Mouse (Mus musculus) hindbrain, postnatal 0 days (tissue): Measurements from ENCODE around the gene Unk. TPM values are rescaled to one million over a fixed set of nuclear protein-coding genes. Genes with fewer than 3 reads are reported as not detected.
A peak's percentile ranks its signal among the peaks of the same experiment; 100 is the strongest.

ENCODE experiments used
- ATAC-seq: fragments of 200-750 bp; cut with Nextera tagmentation; 2 replicates; pipeline ENCODE4 v1.8.0; 2017; ENCODE audit warnings: mild to moderate bottlenecking, moderate TSS enrichment, moderate library complexity
- DNase-seq: peaks from one replicate; pipeline ENCODE4 v3.0.0-alpha.2; 2015; ENCODE audit warnings: low spot score
- H3K27ac ChIP-seq: fragments of 300-500 bp; sonication (generic); 2 replicates; pipeline ENCODE4 v1.5.1; 2014; ENCODE audit warnings: mild to moderate bottlenecking
- H3K27me3 ChIP-seq: fragments of 300-500 bp; sonication (generic); 2 replicates; pipeline ENCODE4 v1.6.1; 2014; ENCODE audit warnings: low read length, mixed read lengths; ENCODE audit not compliant: insufficient read depth
- H3K36me3 ChIP-seq: fragments of 300-500 bp; sonication (generic); 2 replicates; pipeline ENCODE4 v1.6.1; 2014; ENCODE audit warnings: low read length, mixed read lengths; ENCODE audit not compliant: insufficient read depth
- H3K4me1 ChIP-seq: fragments of 300-500 bp; sonication (generic); 2 replicates; pipeline ENCODE4 v1.6.1; 2014; ENCODE audit warnings: antibody characterized with exemption, low read length, mixed read lengths; ENCODE audit not compliant: insufficient read depth
- H3K4me2 ChIP-seq: fragments of 300-500 bp; sonication (generic); 2 replicates; pipeline ENCODE4 v1.6.1; 2014; ENCODE audit warnings: low read depth, mild to moderate bottlenecking, low read length, moderate library complexity, mixed read lengths
- H3K4me3 ChIP-seq: fragments of 300-500 bp; sonication (generic); 2 replicates; pipeline ENCODE4 v1.5.1; 2014; ENCODE audit warnings: low read length
- H3K9ac ChIP-seq: fragments of 300-500 bp; sonication (generic); replicated peaks from 2 replicates; pipeline ENCODE4 v1.6.1; 2014; ENCODE audit warnings: mild to moderate bottlenecking, low read length, moderate library complexity, mixed read lengths
- H3K9me3 ChIP-seq: fragments of 300-500 bp; sonication (generic); 2 replicates; pipeline ENCODE4 v1.6.1; 2016; ENCODE audit warnings: low read length, mixed read lengths
- CTCF ChIP-seq: IDR thresholded peaks from 2 replicates; pipeline ENCODE4 v1.5.1; 2016; ENCODE audit warnings: antibody characterized with exemption, control low read depth, low read depth
- WGBS: fragments of 180-500 bp; shearing (Covaris S2); extraction: QIAGEN DNeasy Blood & Tissue Kit; methylation state at CpG from one replicate; pipeline ENCODE4 v1.1.7; 2014; 5-methylcytosine and 5-hydroxymethylcytosine counted together
- polyA plus RNA-seq: library from polyadenylated mRNA; unstranded; fragments of >200 nt; fragmentation: Nextera tagmentation; extraction: Ambion mirVana; gene quantifications from 2 replicates; pipeline ENCODE4 v1.2.1, GENCODE M21; 2015
- total RNA-seq: library from RNA; depleted of rRNA; stranded (reverse); fragments of >200 nt; gene quantifications from 2 replicates; pipeline ENCODE4 v1.2.3, GENCODE M21; 2014

The Unk gene
- total and polyA plus RNA-seq, 2 experiments from 2014 or later, result 24.5 to 47.1 TPM

GRCm38 (mm10) chr11:115997662-115998061 lies 32.5 kb upstream of the Unk start:
- H3K4me2 ChIP-seq, result no peak overlapping the region
- no peak overlapping the region for H3K9ac ChIP-seq
- WGBS, result 68% methylated on average over 5 of the region's 5 CpGs
- ATAC-seq (no peak), DNase-seq (no peak)
- no peaks in the 10 kb centered on the region for H3K27me3 ChIP-seq
- no peaks in the 10 kb centered on the region for H3K36me3 ChIP-seq
- no peak overlapping the region for H3K4me3 ChIP-seq
- no peak overlapping the region for H3K27ac ChIP-seq
- H3K4me1 ChIP-seq, result no peaks in the 10 kb centered on the region
- no peak for TF ChIP-seq CTCF
- no peaks in the 10 kb centered on the region for H3K9me3 ChIP-seq

GRCm38 (mm10) chr11:115999027-115999426 lies 31.1 kb upstream of the Unk start:
- no peak overlapping the region for H3K27ac ChIP-seq
- ATAC-seq (no peak), DNase-seq (no peak)
- TF ChIP-seq CTCF, result no peak
- no peak overlapping the region for H3K4me3 ChIP-seq
- no peaks in the 10 kb centered on the region for H3K4me1 ChIP-seq
- H3K4me2 ChIP-seq, result no peak overlapping the region
- H3K9me3 ChIP-seq, result no peaks in the 10 kb centered on the region
- 78% methylated on average over 7 of the region's 7 CpGs for WGBS
- H3K9ac ChIP-seq, result no peak overlapping the region
- no peaks in the 10 kb centered on the region for H3K36me3 ChIP-seq
- no peaks in the 10 kb centered on the region for H3K27me3 ChIP-seq

- Histone ChIP-seq H3K27ac (no peak overlapping the region), H3K9me3 (no peaks in the 10 kb centered on the region), H3K36me3 (no peaks in the 10 kb centered on the region), H3K9ac (no peak overlapping the region), H3K27me3 (no peaks in the 10 kb centered on the region), H3K4me2 (0 out of 2 replicates have a peak overlapping the region, but pooled peaks have one; percentile 25), H3K4me3 (no peak overlapping the region), H3K4me1 (0 out of 2 replicates have a peak, but pooled peaks cover under 1% of the 10 kb centered on the region)
- ATAC-seq (peak; percentile 52; the same call in 1 of the 2 replicates), DNase-seq (peak; percentile 90)
- whole genome bisulfite sequencing, result 14% methylated on average over 14 of the region's 14 CpGs
- peak; percentile 80 for TF ChIP-seq CTCF
Measured at GRCm38 (mm10) chr11:115999538-116000143, 30.5 kb upstream of the Unk start.

- no peaks in the 10 kb centered on the region for H3K27me3 ChIP-seq
- no peak for DNase-seq
- H3K4me3 ChIP-seq, result no peak overlapping the region
- H3K9me3 ChIP-seq, result no peaks in the 10 kb centered on the region
- H3K4me2 ChIP-seq, result no peak overlapping the region
- H3K4me1 ChIP-seq, result peaks cover 8% of the 10 kb centered on the region
- H3K27ac ChIP-seq, result no peak overlapping the region
- WGBS, result 37% methylated on average over 10 of the region's 10 CpGs
- no peak for ATAC-seq
- no peak for TF ChIP-seq CTCF
- H3K36me3 ChIP-seq, result no peaks in the 10 kb centered on the region
- H3K9ac ChIP-seq, result no peak overlapping the region
Measured at GRCm38 (mm10) chr11:116000607-116001006, 29.5 kb upstream of the Unk start.

- ATAC-seq (no peak), DNase-seq (no peak)
- H3K36me3 ChIP-seq, result no peaks in the 10 kb centered on the region
- peaks cover 8% of the 10 kb centered on the region for H3K4me1 ChIP-seq
- no peak overlapping the region for H3K9ac ChIP-seq
- WGBS, result 56% methylated on average over 6 of the region's 6 CpGs
- no peaks in the 10 kb centered on the region for H3K27me3 ChIP-seq
- H3K27ac ChIP-seq, result no peak overlapping the region
- TF ChIP-seq CTCF, result no peak
- no peak overlapping the region for H3K4me2 ChIP-seq
- H3K4me3 ChIP-seq, result no peak overlapping the region
- H3K9me3 ChIP-seq, result no peaks in the 10 kb centered on the region
Measured at GRCm38 (mm10) chr11:116001725-116002124, 28.4 kb upstream of the Unk start.

GRCm38 (mm10) chr11:116002894-116003293 lies 27.2 kb upstream of the Unk start:
- H3K9ac ChIP-seq, result no peak overlapping the region
- ATAC-seq (no peak), DNase-seq (no peak)
- H3K9me3 ChIP-seq, result no peaks in the 10 kb centered on the region
- 92% methylated on average over 3 of the region's 3 CpGs for WGBS
- TF ChIP-seq CTCF, result peak; percentile 26; the same call in 1 of the 2 replicates
- H3K4me2 ChIP-seq, result no peak overlapping the region
- H3K4me1 ChIP-seq, result peaks cover 8% of the 10 kb centered on the region
- no peak overlapping the region for H3K4me3 ChIP-seq
- H3K27me3 ChIP-seq, result no peaks in the 10 kb centered on the region
- H3K36me3 ChIP-seq, result no peaks in the 10 kb centered on the region
- no peak overlapping the region for H3K27ac ChIP-seq

- H3K4me2 ChIP-seq, result peak overlapping the region; percentile 64
- WGBS, result 30% methylated on average over 8 of the region's 8 CpGs
- H3K9me3 ChIP-seq, result no peaks in the 10 kb centered on the region
- H3K4me1 ChIP-seq, result peaks cover 8% of the 10 kb centered on the region
- H3K4me3 ChIP-seq, result peak overlapping the region; percentile 31
- TF ChIP-seq CTCF, result no peak
- no peaks in the 10 kb centered on the region for H3K27me3 ChIP-seq
- H3K27ac ChIP-seq, result peak overlapping the region; percentile 70
- H3K9ac ChIP-seq, result peak overlapping the region; percentile 47
- no peak for ATAC-seq
- DNase-seq, result no peak
- H3K36me3 ChIP-seq, result no peaks in the 10 kb centered on the region
Measured at GRCm38 (mm10) chr11:116004186-116004823, 25.8 kb upstream of the Unk start.
